Comparison of ENCODE assay signal across 8 mouse cellular contexts in the genomic region with DNA sequence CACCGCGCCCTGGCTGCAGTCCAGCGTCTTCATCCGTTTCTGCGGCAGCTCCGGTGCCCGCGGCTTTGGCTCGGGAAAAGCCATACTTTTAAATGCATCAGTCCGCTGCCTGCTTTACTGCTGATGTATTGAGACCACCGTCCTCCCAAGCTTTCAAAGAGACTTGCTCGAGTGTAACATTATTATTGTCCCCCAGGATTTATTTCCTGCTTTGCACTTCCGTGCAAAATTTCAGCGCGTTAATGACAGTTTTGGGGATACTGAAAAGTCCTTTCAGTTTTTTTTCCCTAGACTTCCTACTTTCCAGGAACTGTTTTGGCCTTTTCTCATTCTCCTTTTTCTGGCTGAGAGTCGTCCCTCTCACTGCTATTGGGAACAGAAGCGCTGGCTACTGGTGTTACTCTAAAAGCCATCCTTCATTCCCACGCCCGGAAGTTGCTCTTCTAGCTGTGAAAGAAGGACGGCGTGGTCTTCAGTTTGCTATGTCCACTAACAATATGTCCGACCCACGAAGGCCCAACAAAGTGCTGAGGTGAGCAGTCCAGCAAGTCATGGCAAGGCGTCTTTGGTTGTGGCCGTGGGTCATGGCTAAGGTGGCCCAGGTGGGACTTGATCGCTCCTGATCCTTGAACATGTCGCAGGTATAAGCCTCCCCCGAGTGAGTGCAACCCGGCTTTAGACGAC. TPM values are rescaled to one million over a fixed set of nuclear protein-coding genes. Genes with fewer than 3 reads are reported as not detected.
DNase-seq lines count a peak whose midpoint lies in the region; ATAC-seq and TF ChIP-seq lines count a peak whose summit lies in the region.

Gene Wdr83os, plus strand, starts transcription at position 209 of the 684 bp plus-strand sequence.

- no peak; the same call in 1 of the 2 replicates for ATAC-seq in hindbrain, postnatal 0 days
- ATAC-seq in megakaryocyte-erythroid progenitor cell, adult 5-6 weeks (replicated peaks; ENCODE audit: low FRiP score, low TSS enrichment, poor library complexity, severe bottlenecking), result peak; percentile 6; the same call in 1 of the 2 replicates

- DNase-seq in ovary, postnatal 14 days (ENCODE audit: low spot score), result peak; percentile 43
- no peak for DNase-seq in ovary, postnatal 10 days (ENCODE audit: low spot score)
- peak; percentile 72 to 79 for DNase-seq in cerebellum, postnatal 14 days
- DNase-seq in gastrocnemius, adult 2 months, result peak; percentile 59
- peak; percentile 85 for DNase-seq in hindbrain, postnatal 0 days (ENCODE audit: low spot score)
- DNase-seq in left cerebral cortex, postnatal 25 days (ENCODE audit: low spot score in 2 of 2), result peak; percentile 68 to 70
- DNase-seq in spleen, adult 2 months (ENCODE audit: low read depth in 1 of 2, low spot score in 2 of 2), result peak in 1 of 2 experiments; percentile 73

- under 1% methylated on average over 30 of the region's 30 CpGs for WGBS in hindbrain, postnatal 0 days
- under 1% methylated on average over 30 of the region's 30 CpGs for WGBS in spleen, adult 2 months

- H3K27ac ChIP-seq in gastrocnemius, adult 2 months, result peak within 1 kb of the TSS; percentile 92
- H3K27ac ChIP-seq in hindbrain, postnatal 0 days, result peak within 1 kb of the TSS; percentile 75
- H3K27ac ChIP-seq in spleen, adult 2 months (ENCODE audit: insufficient read depth, low read length), result peak within 1 kb of the TSS; percentile 85

- peak within 1 kb of the TSS; percentile 99 for H3K4me2 ChIP-seq in hindbrain, postnatal 0 days (ENCODE audit: low read depth, low read length)

- peaks cover 15% of the 10 kb centered on the region for H3K4me1 ChIP-seq in hindbrain, postnatal 0 days (ENCODE audit: insufficient read depth, low read length)
- H3K4me1 ChIP-seq in spleen, adult 2 months (ENCODE audit: control insufficient read depth, insufficient read depth, insufficient read length), result peaks cover 25% of the 10 kb centered on the region; the same call in 1 of the 2 replicates

- TF ChIP-seq POLR2A in spleen, adult 2 months (IDR thresholded peaks at IDR 0.05; ENCODE audit: low read depth, low read length), result no peak

- H3K4me3 ChIP-seq in gastrocnemius, adult 2 months, result peak within 1 kb of the TSS; percentile 98
- H3K4me3 ChIP-seq in hindbrain, postnatal 0 days (ENCODE audit: low read length), result peak within 1 kb of the TSS; percentile 91
- H3K4me3 ChIP-seq in spleen, adult 2 months (ENCODE audit: extremely low read depth, insufficient read depth, insufficient read length), result peak within 1 kb of the TSS; percentile 80

- intact Hi-C loops in gastrocnemius, adult 2 months (cut with DNase I), result no loop called here
- intact Hi-C loops in left cerebral cortex, postnatal 25 days (cut with DNase I), result loop anchor here (5.0 kb wide), 1 partner anchor 217 kb away; the partner anchor contains the start of genes Orc6 and Vps35

- peaks cover 7% of the 10 kb centered on the region; the same call in 1 of the 2 replicates for H3K36me3 ChIP-seq in hindbrain, postnatal 0 days (ENCODE audit: insufficient read depth, low read length)
- H3K36me3 ChIP-seq in spleen, adult 2 months (ENCODE audit: control insufficient read depth, insufficient read depth, low read length), result peaks cover 9% of the 10 kb centered on the region

- no peak for TF ChIP-seq CTCF in gastrocnemius, adult 2 months (IDR thresholded peaks at IDR 0.05)
- TF ChIP-seq CTCF in hindbrain, postnatal 0 days (IDR thresholded peaks at IDR 0.05; ENCODE audit: low read depth), result no peak
- no peak for TF ChIP-seq CTCF in spleen, adult 2 months (IDR thresholded peaks at IDR 0.05; ENCODE audit: extremely low read depth, insufficient read depth, insufficient read length, insufficient replicate concordance)

- H3K9me3 ChIP-seq in hindbrain, postnatal 0 days (ENCODE audit: low read length), result no peaks in the 10 kb centered on the region

- no peaks in the 10 kb centered on the region for H3K27me3 ChIP-seq in hindbrain, postnatal 0 days (ENCODE audit: insufficient read depth, low read length)
- no peaks in the 10 kb centered on the region for H3K27me3 ChIP-seq in spleen, adult 2 months (ENCODE audit: control insufficient read depth, insufficient read depth, low read length)

- H3K9ac ChIP-seq in hindbrain, postnatal 0 days (replicated peaks; ENCODE audit: low read length), result peak within 1 kb of the TSS; percentile 91

RNA-seq across cellular contexts. Expression of gene Wdr83os, which starts in this region (rescaled TPM):
- total RNA-seq in gastrocnemius, adult 2 months (2021), result 10 to 100 TPM; 44.2 to 44.9 TPM
- 109 and 123 TPM in 2 replicates for total RNA-seq in hindbrain, postnatal 0 days (2014; rRNA removed)
- 129 and 131 TPM in 2 replicates for polyA plus RNA-seq in hindbrain, postnatal 0 days (2015; fragmentation: Nextera tagmentation; extraction: Ambion mirVana)
- 10 to 100 TPM; 49.8 to 54.5 TPM for total RNA-seq in left cerebral cortex, postnatal 25 days (2021)
- 172 and 250 TPM in 2 replicates for total RNA-seq in megakaryocyte-erythroid progenitor cell, adult 5-6 weeks (2014; fragmentation: Nextera tagmentation)
- total RNA-seq in megakaryocyte-erythroid progenitor cell, adult 5-6 weeks (2017), result 40.4 and 61.3 TPM in 2 replicates
- polyA plus RNA-seq in spleen, adult 2 months (2012; rRNA removed), result 68.5 and 73.6 TPM in 2 replicates
